Mouse (Mus musculus) thymus, adult 2 months (tissue): ENCODE results near the gene Cd6.

ENCODE experiments used
- CTCF ChIP-seq: fragments of 200-500 bp; IDR thresholded peaks from 2 replicates; pipeline ENCODE4 v1.5.1; 2012; ENCODE audit warnings: mild to moderate bottlenecking, control low read depth, low read length, moderate library complexity, borderline replicate concordance; ENCODE audit not compliant: control insufficient read depth, poor library complexity, insufficient read depth; ENCODE audit errors: extremely low read depth
- POLR2A ChIP-seq: fragments of 200-500 bp; IDR thresholded peaks from 2 replicates; pipeline ENCODE4 v1.6.1; 2012; ENCODE audit warnings: mild to moderate bottlenecking, low read length, control low read depth, moderate library complexity; ENCODE audit not compliant: control insufficient read depth, poor library complexity, insufficient read depth; ENCODE audit errors: extremely low read depth

DNA sequence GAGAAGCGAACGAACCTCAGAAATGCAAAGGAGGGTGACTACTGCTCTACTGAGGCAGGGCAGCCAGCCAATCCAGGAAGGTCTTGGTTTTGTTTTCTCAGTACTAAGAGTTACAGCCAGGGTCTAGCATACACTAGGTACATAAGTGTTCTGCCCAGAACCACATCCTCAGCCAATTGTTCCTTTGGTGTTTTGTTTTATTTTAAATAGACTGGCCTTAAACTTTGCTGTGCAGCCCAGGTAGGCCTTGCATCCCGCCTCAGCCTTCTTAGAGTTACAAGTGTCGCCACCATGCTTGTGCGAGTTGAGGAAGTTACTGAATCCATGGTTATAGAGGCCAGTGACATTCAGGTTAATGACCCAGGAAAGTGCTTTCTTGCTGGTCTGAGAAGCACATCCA lies 16.8 kb downstream of the Cd6 start:
- no peak for TF ChIP-seq CTCF
- TF ChIP-seq POLR2A: no peak
